Mouse (Mus musculus): ENCODE measurements at regions not wholly inside any gene's neighbourhood (a gene's known extent, or its start where the extent isn't known, plus 50 kb on each side); places are given as distances from the start of the nearest gene placed in this dataset.

- H3K27ac ChIP-seq (ENCODE audit: control insufficient read depth, low read depth, low read length), result no peak overlapping the region
- DNase-seq (ENCODE audit: low read depth, low spot score), result no peak
Observed at GRCm38 (mm10) chr2:169515350-169515749, 72.2 kb downstream of the Gm11011 start.

GRCm38 (mm10) chr2:169510741-169511140 is 76.8 kb downstream of the Gm11011 start:
- Histone ChIP-seq H3K4me3 (ENCODE audit: control insufficient read depth in 1 of 2, insufficient read depth in 1 of 2, low read depth in 2 of 2, low read length in 2 of 2) (no peak overlapping the region), H3K9me3 (replicated peaks; ENCODE audit: insufficient read depth, low read length) (no peaks in the 10 kb centered on the region), H3K9ac (ENCODE audit: control insufficient read depth, low read depth, low read length, poor library complexity, severe bottlenecking) (no peak overlapping the region), H3K27ac (ENCODE audit: control insufficient read depth, low read depth, low read length) (no peak overlapping the region), H3K4me1 (ENCODE audit: control insufficient read depth in 1 of 2, insufficient read depth in 2 of 2, low read length in 2 of 2) (no peaks in the 10 kb centered on the region), H3K36me3 (ENCODE audit: control insufficient read depth in 1 of 2, insufficient read depth in 2 of 2, low read length in 2 of 2) (no peaks in the 10 kb centered on the region), H3K79me2 (ENCODE audit: control insufficient read depth, insufficient read depth, low read length, poor library complexity) (no peaks in the 10 kb centered on the region), H3K27me3 (ENCODE audit: control insufficient read depth in 1 of 2, insufficient read depth in 2 of 2, low read length in 2 of 2) (no peaks in the 10 kb centered on the region)
- DNase-seq (ENCODE audit: low read depth, low spot score), result no peak
- TF ChIP-seq TAL1 (IDR thresholded peaks at IDR 0.05; ENCODE audit: low read length) (no peak), POLR2AphosphoS2 (IDR thresholded peaks at IDR 0.05; ENCODE audit: low read length) (no peak), ZKSCAN1 (IDR thresholded peaks at IDR 0.05; ENCODE audit: low read depth, low read length) (no peak), NRF1 (IDR thresholded peaks at IDR 0.05; ENCODE audit: insufficient read depth, low read depth, low read length, poor library complexity, severe bottlenecking) (no peak), CHD2 (IDR thresholded peaks at IDR 0.05; ENCODE audit: low read length) (no peak), POLR2A (IDR thresholded peaks at IDR 0.05; ENCODE audit: control insufficient read depth in 1 of 2, insufficient read depth in 1 of 2, low read depth in 1 of 2, low read length in 2 of 2, poor library complexity in 1 of 2) (no peak), JUND (IDR thresholded peaks at IDR 0.05; ENCODE audit: low read depth, low read length) (no peak), MAFK (IDR thresholded peaks at IDR 0.05; ENCODE audit: borderline replicate concordance, low read depth, low read length) (no peak), ETS1 (IDR thresholded peaks at IDR 0.05; ENCODE audit: low read depth, low read length) (no peak), E2F4 (IDR thresholded peaks at IDR 0.05; ENCODE audit: borderline replicate concordance, low read depth, low read length) (no peak), UBTF (IDR thresholded peaks at IDR 0.05; ENCODE audit: borderline replicate concordance, insufficient read depth, low read depth, low read length) (no peak), ELF1 (IDR thresholded peaks at IDR 0.05; ENCODE audit: low read depth, low read length) (no peak), HCFC1 (IDR thresholded peaks at IDR 0.05; ENCODE audit: low read depth, low read length) (no peak)

More at GRCm38 (mm10) chr2:169515350-169515749, 72.2 kb downstream of the Gm11011 start:
- H3K4me3 ChIP-seq (ENCODE audit: control insufficient read depth in 1 of 2, insufficient read depth in 1 of 2, low read depth in 2 of 2, low read length in 2 of 2), result no peak overlapping the region
- H3K9ac ChIP-seq (ENCODE audit: control insufficient read depth, low read depth, low read length, poor library complexity, severe bottlenecking), result no peak overlapping the region
- no peaks in the 10 kb centered on the region for H3K9me3 ChIP-seq (replicated peaks; ENCODE audit: insufficient read depth, low read length)
- TF ChIP-seq TBP (IDR thresholded peaks at IDR 0.05; ENCODE audit: low read depth, low read length) (no peak), CHD2 (IDR thresholded peaks at IDR 0.05; ENCODE audit: low read length) (no peak), CHD1 (IDR thresholded peaks at IDR 0.05; ENCODE audit: low read depth, low read length) (no peak), MYC (IDR thresholded peaks at IDR 0.05; ENCODE audit: low read depth, low read length) (no peak), MXI1 (IDR thresholded peaks at IDR 0.05; ENCODE audit: low read depth, low read length) (no peak), POLR2AphosphoS5 (IDR thresholded peaks at IDR 0.05; ENCODE audit: borderline replicate concordance, low read depth, low read length) (no peak), MYB (IDR thresholded peaks at IDR 0.05; ENCODE audit: low read depth, low read length) (no peak), MAZ (IDR thresholded peaks at IDR 0.05; ENCODE audit: low read depth, low read length) (no peak), ZNF384 (IDR thresholded peaks at IDR 0.05; ENCODE audit: low read depth, low read length) (no peak), KAT2A (conservative IDR thresholded peaks at IDR 0.05; ENCODE audit: low read depth, low read length) (no peak), UBTF (IDR thresholded peaks at IDR 0.05; ENCODE audit: borderline replicate concordance, insufficient read depth, low read depth, low read length) (no peak), SMC3 (IDR thresholded peaks at IDR 0.05; ENCODE audit: low read depth, low read length) (no peak), POLR2AphosphoS2 (IDR thresholded peaks at IDR 0.05; ENCODE audit: low read length) (no peak), USF2 (IDR thresholded peaks at IDR 0.05; ENCODE audit: borderline replicate concordance in 1 of 2, insufficient read depth in 1 of 2, low read depth in 1 of 2, low read length in 2 of 2) (no peak)
- no peaks in the 10 kb centered on the region for H3K27me3 ChIP-seq (ENCODE audit: control insufficient read depth in 1 of 2, insufficient read depth in 2 of 2, low read length in 2 of 2)
- H3K36me3 ChIP-seq (ENCODE audit: control insufficient read depth in 1 of 2, insufficient read depth in 2 of 2, low read length in 2 of 2), result no peaks in the 10 kb centered on the region
- H3K4me1 ChIP-seq (ENCODE audit: control insufficient read depth in 1 of 2, insufficient read depth in 2 of 2, low read length in 2 of 2), result no peaks in the 10 kb centered on the region
- H3K79me2 ChIP-seq (ENCODE audit: control insufficient read depth, insufficient read depth, low read length, poor library complexity), result no peaks in the 10 kb centered on the region

Measured in MEL (cell line).